Mouse (Mus musculus) embryonic stem cell, embryonic (primary cell): ENCODE measurements around the gene Atoh8.

Source experiments
- CTCF ChIA-PET, 4 experiments: fragments of 300-600 bp in 2 of 4; fragments of 350-600 bp in 2 of 4; sonication (Branson Sonifier 250); formaldehyde crosslinking; loops; one replicate each; lab custom pipeline; 2022; ENCODE audit warnings: inconsistent platforms in 2 of 4; lab: Charles Lee
- POLR2A ChIA-PET, 4 experiments: fragments of 300-600 bp in 2 of 4; fragments of 350-600 bp in 2 of 4; sonication (Branson Sonifier 250); formaldehyde crosslinking; loops; one replicate each; lab custom pipeline; 2022; ENCODE audit warnings: antibody characterized with exemption in 4 of 4, inconsistent platforms in 1 of 4; lab: Charles Lee

Gene Atoh8

DNA sequence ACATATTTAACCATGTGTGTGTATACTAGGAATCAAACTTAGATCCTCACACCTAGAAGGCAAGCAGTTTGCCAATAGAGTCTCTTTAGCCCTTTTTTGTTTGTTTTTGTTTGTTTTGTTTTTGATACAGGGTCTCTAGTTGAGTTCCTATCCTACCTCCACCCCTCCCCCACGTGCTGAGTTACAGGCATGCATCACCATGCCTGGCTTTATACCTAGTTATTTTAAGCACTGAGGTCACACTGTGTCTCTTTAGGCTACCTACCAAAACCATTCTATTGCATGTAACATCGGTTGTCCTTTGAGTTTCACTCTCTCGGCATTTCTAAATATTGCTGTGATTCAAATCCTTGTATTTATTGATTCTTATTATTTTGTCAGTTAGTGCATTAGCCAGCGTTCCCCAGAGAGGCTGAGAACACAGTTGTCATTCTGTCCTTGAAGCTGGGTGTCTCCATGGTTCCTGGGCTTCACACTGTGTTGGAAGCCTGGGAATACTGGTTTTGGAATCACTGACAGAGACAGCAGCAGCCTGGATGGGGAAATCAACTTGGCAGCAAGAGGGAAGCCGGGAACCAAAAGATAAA, 28.4 kb upstream of the Atoh8 start:
- ChIA-PET POLR2A (interaction anchor here in 1 of 4 experiments (0.6 kb wide), 1 partner anchor 75 kb away, joined by 3 read pairs; no protein-coding TSS in a partner anchor), CTCF (interaction anchor here in 2 of 4 experiments (0.6 to 0.7 kb wide), 2 partner anchors 9 to 11 kb away, joined by 3 to 4 read pairs; no protein-coding TSS in a partner anchor)

DNA sequence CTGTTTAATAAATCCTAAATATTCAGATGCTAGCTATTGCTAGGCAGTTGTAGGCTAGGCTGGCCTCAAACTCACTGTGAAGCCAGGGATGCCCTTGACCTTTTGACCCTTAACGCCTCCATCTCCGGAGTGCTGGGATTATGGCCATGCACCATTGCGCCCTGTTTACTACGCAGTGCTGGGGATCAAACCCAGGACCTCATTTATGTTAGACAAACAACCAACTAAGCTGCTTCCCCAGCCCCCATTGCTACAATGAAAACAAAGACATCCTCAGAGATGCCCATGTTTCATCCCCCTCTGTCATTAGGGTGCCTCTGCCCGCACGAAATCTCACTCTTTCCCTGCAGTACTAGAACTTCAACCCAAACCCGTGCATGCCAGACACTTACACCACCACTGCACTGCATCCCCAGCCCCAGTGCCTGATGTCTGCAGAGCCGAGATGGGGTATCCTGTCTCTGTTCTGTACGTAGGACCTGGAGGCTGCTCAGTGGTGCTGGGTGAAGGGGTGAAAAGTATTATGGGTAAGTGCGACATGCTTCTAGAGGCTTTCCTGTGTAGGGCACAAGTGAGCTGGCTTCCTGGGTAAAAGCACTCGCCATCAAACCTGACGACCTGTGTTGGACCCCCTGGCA, 26.4 kb upstream of the Atoh8 start:
- CTCF ChIA-PET = interaction anchor here (0.5 to 3.3 kb wide), 60 partner anchors 10 to 863 kb away, joined by 3 to 69 read pairs (median 4); partner anchors contain the start of genes Atoh8 (in 2 of the 4), Ggcx (in 1 of the 4), St3gal5 (in 1 of the 4) and Tmem150a (in 1 of the 4)
- POLR2A ChIA-PET = interaction anchor here (0.6 to 1.8 kb wide), 14 partner anchors 11 to 177 kb away, joined by 3 to 11 read pairs (median 3); partner anchors contain the start of genes Atoh8 (in 2 of the 4) and Mat2a (in 1 of the 4)

DNA sequence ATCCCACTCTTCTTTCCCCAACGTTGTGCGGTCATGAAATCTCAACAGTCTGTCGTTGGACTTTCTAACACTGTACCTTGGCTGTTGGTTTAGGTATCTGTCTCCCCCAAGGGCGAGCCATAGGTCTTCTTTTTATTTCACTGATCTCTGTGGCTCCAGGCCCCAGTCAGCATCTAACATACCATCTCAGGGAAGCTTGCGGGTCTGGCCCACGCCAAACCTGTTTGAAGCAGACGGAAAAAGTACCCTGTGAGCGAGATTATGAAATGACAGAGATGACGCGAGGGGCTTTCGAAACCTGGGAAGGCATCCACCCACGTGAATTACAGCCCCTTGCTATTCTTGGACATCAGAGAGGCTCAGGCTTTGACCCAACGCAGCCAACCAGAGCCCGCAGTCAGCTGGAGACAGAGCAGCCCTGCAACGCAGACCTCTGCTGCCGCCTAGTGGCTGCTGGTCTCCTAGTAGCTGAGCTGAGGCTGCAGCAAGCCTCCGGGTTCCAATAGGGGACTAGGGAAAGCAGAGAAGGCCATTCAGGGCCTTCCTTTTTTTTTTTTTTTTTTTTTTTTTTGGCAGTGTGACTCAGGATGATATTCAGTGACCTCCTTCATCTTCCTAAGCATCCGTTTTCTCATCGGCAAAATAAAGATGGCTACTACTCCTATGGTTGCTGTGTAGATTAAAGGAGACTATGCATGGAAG, 25.8 kb upstream of the Atoh8 start:
- POLR2A ChIA-PET = interaction anchor here (0.6 to 1.8 kb wide), 30 partner anchors 10 to 274 kb away, joined by 3 to 14 read pairs (median 3); partner anchors contain the start of genes Atoh8 (in 2 of the 4) and Mat2a (in 1 of the 4)
- CTCF ChIA-PET = interaction anchor here (0.5 to 3.3 kb wide), 77 partner anchors 9 to 1216 kb away, joined by 3 to 69 read pairs (median 4); partner anchors contain the start of genes Atoh8 (in 2 of the 4), Ggcx (in 1 of the 4), St3gal5 (in 1 of the 4) and Tmem150a (in 1 of the 4)

DNA sequence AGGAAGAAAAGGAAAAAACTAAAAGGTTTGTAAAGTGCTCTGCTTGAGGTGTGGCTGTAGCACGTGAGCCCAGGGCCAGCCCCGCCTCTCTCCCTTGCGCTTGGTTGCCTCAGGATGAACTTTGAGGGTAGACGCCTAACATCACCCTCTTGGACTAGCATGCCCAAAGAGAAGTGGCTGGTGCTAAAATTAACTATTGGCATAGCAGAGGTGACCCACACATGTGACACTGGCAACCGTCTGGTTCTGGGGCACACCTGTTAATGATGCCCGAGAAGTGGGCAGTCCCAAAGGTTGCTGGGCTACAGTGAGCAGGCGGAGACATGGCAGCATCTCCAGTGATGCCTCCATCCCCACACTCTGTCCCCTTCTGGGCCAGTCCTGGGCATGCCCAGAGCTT, 24.1 kb upstream of the Atoh8 start:
- ChIA-PET POLR2A (interaction anchor here in 2 of 4 experiments (0.6 to 1.7 kb wide), 5 partner anchors 24 to 496 kb away, joined by 3 to 5 read pairs (median 3); partner anchors contain the start of gene Atoh8 (in 1 of the 2)), CTCF (interaction anchor here (0.5 to 3.3 kb wide), 6 partner anchors 23 to 361 kb away, joined by 3 to 69 read pairs (median 6); partner anchors contain the start of gene Atoh8 (in 1 of the 4))

DNA sequence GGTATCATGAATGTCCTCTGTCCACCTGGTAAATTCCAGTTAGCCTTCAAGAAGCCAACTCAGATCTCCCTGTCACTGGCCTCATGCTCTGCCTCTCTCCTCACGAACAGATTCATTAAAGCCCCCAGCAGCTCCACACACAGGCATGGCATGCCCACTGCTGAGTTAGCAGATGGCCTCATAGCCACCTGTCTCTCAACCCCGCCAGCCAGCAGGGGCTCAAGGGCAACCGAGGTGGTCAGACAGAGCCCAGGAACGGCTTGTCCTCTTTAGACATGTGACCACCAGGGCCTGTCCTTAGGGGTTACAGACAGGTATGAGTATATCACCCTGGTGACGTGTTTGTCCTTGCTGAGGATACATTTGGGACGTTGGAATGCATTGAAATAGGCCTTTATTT, 19.9 kb upstream of the Atoh8 start:
- POLR2A ChIA-PET = interaction anchor here in 2 of 4 experiments (0.6 to 1.3 kb wide), 2 partner anchors 21 to 77 kb away, joined by 3 to 9 read pairs; no protein-coding TSS in a partner anchor
- CTCF ChIA-PET = interaction anchor here in 2 of 4 experiments (1.2 to 1.9 kb wide), 2 partner anchors 17 to 69 kb away, joined by 3 to 6 read pairs; no protein-coding TSS in a partner anchor

DNA sequence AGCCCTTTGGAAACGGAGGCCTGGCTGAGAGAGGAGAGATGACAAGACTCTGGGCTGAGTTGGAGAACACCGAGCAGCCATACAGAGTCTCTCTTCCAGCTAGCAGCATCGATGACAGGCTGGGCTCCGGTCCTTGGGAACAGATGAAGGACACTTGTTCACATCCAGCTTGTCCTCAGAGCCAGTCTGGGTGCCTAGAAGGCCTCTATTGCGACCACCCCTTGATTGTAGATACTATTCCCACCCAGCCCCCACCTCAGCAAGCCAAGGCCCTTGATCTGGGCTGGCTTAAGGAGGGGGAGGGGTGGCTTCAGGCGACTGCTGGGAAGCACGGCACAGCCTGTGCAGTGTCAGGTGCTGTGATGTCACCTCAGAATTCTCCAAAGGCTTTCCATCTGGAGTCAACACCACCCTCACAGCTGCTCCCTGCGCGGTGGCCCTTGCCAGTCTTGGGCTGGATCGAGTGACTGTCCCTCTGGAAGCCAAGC, 19.3 kb upstream of the Atoh8 start:
- CTCF ChIA-PET = interaction anchor here in 2 of 4 experiments (0.7 to 1.9 kb wide), 4 partner anchors 17 to 89 kb away, joined by 3 to 6 read pairs (median 4); no protein-coding TSS in a partner anchor
- POLR2A ChIA-PET = interaction anchor here in 2 of 4 experiments (0.6 to 1.3 kb wide), 2 partner anchors 22 to 76 kb away, joined by 3 to 9 read pairs; no protein-coding TSS in a partner anchor

DNA sequence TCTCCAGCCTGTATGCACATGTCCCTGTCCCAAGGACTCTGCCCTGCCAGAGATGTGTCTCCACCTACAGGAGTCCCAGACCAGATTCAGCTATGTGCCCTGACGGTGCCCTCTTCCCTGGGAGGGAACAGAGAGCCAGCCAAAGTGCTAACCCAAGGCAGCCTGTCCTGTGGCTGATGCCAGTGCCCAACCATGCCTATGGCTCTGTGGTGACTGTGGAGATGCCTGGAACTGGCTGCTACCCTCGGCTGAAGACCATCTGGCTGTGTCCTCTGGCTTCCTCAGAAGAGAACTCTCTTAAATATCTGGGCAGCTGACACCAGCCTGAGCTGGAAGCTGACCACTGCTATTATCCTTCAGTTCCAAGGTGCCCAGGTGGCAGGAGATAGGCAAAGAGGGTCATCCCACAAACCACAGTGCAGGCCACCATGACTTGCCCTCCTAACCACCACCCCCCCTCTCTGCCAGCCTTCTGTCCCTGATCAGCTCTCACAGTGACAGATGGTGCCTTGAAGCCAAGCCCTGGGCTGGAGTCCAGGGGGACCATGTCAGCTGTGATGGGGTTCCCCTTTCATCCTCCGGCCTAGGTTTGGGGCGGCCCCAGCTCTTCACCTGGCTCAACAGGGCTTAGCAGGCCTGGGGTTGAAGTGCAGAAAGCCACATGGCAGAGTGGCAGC, 18.7 kb upstream of the Atoh8 start:
- ChIA-PET POLR2A (no interaction called here), CTCF (interaction anchor here in 3 of 4 experiments (0.5 to 1.9 kb wide), 4 partner anchors 16 to 555 kb away, joined by 3 to 6 read pairs (median 4); no protein-coding TSS in a partner anchor)

DNA sequence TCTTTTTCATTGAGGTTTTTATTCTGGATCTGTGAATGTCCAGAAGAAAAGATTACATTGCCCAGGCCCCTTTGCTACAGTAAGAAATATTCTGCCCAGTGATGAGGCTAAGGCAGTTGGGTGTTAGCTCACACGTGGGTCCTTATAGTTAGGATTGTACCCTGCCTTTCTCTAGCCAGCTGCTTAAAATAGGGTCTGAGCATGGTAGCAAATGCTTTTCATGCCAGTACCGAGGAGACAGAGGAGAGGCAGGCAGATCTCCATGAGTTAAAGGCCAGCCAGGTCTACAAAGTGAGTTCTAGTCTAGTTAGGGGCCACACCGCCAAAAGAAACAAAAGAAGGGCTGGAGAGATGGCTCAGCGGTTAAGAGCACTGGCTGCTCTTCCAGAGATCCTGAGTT, 17.8 kb upstream of the Atoh8 start:
- POLR2A ChIA-PET = interaction anchor here in 3 of 4 experiments (0.5 to 1.0 kb wide), 4 partner anchors 10 to 281 kb away, joined by 3 read pairs; no protein-coding TSS in a partner anchor
- CTCF ChIA-PET = interaction anchor here in 2 of 4 experiments (0.6 to 2.3 kb wide), 4 partner anchors 8 to 193 kb away, joined by 3 to 8 read pairs (median 4); no protein-coding TSS in a partner anchor

DNA sequence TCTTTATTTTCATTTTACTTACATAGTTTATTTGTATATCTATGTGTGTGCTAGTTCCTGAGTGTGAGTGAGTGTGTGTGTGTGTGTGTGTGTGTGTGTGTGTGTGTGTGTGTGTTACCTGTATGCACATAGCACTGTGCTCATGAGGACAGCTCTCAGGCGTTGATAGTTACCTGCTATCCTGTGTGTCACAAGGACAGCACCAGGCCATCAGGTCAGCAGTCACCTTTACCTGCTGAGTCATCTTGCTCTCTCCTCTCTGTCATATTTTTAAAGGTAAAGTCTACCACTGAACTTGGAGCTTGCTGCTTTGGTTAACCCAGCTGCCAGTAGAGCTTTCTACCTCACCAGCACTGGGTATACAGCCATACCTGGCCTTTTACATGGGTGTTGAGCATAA, 17.1 kb upstream of the Atoh8 start:
- CTCF ChIA-PET = interaction anchor here (0.5 to 2.3 kb wide), 8 partner anchors 8 to 206 kb away, joined by 3 to 8 read pairs (median 4); no protein-coding TSS in a partner anchor
- POLR2A ChIA-PET = interaction anchor here in 2 of 4 experiments (0.7 to 0.8 kb wide), 2 partner anchors 9 to 55 kb away, joined by 3 read pairs; no protein-coding TSS in a partner anchor

DNA sequence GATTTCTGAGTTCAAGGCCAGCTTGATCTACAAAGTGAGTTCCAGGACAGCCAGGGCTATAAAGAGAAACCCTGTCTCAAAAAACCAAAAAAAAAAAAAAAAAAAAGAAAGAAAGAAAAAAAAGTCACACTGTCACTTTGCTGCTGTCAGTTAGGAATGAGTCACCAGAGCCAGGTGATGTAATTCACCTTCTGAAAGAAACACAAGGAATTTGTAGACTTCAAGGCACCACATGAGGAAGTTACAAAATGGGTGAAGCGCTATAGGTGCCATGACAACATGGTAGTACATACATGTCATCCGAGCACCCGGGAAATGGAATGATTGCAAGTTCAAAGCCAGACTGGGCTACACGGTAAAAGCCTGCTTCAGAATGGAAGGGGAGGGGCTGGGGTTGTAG, 14.6 kb upstream of the Atoh8 start:
- CTCF ChIA-PET = no interaction called here
- POLR2A ChIA-PET = interaction anchor here in 1 of 4 experiments (0.9 kb wide), 1 partner anchor 13 kb away, joined by 3 read pairs; no protein-coding TSS in a partner anchor

DNA sequence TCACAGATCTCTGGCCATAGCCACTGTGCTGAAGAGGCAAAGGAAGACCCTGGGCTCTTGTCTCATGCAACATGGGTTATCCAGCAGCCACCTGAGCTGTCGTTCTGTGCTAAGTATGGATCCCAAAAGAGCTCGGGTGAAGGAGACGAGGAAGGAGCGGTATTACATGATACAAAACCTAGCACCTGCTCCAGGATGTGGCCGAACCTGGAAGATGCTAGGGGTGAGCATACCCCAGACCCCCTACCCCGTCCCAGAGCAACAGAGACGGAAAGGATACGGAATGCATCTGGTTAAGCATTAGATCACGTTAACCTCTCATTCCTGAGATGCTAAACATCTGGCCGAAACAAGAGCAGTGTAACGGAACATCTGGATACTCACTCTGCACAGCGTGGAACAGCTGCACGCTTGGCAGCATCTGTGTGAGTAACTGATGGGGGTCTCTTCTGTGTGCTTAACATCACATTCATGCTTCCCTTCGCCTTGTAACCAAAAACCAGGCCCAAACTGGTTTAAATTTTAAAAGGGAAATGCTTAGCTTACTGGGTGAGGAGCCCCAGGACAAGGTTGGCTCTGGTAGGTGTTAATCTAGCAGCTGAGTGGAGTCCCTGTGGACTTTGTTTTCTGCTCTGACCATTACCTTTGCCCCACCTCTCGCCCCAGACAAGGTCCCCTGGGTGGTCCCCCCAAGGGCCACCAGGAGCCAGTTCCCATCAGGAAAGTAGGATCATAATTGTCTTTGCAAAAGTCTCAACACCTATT, 13.0 kb upstream of the Atoh8 start:
- ChIA-PET CTCF (interaction anchor here (0.5 to 2.1 kb wide), 6 partner anchors 11 to 712 kb away, joined by 3 to 17 read pairs (median 5); no protein-coding TSS in a partner anchor), POLR2A (interaction anchor here in 1 of 4 experiments (0.8 to 1.6 kb wide), 2 partner anchors 10 to 14 kb away, joined by 3 to 5 read pairs; no protein-coding TSS in a partner anchor)

DNA sequence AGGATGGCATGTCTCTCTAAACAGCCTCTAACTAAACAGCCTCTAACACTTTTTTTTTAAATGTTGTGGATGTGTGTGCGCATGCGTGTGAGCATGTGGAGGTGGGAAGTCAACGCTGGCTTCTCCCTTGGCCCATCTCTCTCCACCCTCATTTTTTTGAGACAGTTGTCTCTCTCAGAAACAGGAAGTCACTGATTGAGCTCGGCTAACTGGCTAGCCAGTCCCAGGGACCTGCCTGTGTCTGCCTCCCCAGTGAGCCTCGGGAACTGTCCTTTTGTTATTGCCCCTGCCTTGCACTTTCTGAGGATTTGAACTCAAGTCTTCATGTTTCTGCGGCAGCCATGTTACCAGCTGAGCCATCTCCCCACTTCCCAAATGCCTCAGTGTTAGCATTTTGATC, 10.9 kb upstream of the Atoh8 start:
- ChIA-PET POLR2A (no interaction called here), CTCF (interaction anchor here in 2 of 4 experiments (1.1 to 2.1 kb wide), 4 partner anchors 9 to 15 kb away, joined by 3 to 7 read pairs (median 4); no protein-coding TSS in a partner anchor)

DNA sequence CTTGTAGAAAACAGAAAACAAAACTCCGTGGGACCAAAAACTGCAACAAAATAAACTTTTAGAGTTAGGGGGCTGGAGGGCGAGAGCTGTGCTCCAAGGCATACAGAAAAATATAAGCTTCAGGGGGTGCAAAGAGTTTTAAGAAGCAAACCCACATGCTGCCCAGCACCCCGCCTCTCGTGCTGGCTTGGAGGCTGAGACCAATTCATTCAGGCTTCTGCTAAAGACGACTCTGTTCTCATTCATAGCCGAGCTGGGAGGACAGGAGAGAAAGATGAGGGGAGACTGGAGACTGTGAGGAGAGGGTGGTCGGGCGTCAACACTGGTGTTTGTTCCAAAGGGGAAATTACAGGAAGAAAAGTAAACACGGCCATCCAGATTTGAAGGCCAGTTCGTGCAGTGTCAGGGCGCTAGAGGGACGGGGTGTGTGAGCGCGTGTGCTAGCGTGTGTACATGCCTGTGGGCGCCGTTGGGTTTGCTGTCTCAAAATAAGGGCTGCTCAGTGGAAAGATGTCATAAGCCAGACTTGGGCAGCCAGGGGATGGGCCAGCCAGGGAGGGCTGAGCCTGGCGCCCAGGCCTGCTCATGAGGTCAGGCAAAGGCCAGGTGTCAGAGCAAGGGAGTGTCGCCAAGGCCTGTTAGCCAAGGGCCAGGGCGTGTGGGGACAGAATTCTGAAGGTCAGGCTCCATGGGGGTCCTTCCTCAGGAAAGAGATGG, 9.3 kb upstream of the Atoh8 start:
- ChIA-PET POLR2A (interaction anchor here in 2 of 4 experiments (0.8 to 1.8 kb wide), 3 partner anchors 11 to 17 kb away, joined by 3 read pairs; no protein-coding TSS in a partner anchor), CTCF (interaction anchor here in 2 of 4 experiments (0.5 to 1.6 kb wide), 4 partner anchors 8 to 146 kb away, joined by 3 to 5 read pairs (median 3); partner anchors contain the start of gene Vamp8 (in 1 of the 2))

DNA sequence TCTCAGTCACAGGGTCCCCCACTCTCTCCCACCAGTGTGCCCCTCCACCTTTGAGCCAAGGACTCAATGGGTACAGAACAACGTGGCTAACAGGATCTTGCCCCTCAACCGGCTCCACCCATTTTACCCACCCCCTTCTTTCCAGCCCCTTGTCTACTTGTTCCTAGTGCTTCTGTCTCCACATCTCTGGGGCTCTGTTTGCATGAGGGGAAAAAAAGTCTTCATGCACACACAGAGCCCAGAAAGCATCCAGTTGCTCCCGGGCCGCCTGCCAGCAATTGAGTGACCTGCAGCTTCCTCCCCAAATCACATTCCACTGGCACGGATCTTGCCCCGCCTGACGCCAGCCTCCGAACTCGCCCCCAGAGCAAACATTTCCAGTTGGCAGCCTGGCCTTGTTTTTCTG, 8.8 kb upstream of the Atoh8 start:
- POLR2A ChIA-PET = interaction anchor here in 2 of 4 experiments (1.1 to 1.8 kb wide), 2 partner anchors 11 to 17 kb away, joined by 3 read pairs; no protein-coding TSS in a partner anchor
- CTCF ChIA-PET = no interaction called here
